Mouse (Mus musculus) embryonic facial prominence, embryonic 15.5 days (tissue): ENCODE data around the gene 1520401A03Rik. TPM values are rescaled to one million over a fixed set of nuclear protein-coding genes. Genes with fewer than 3 reads are reported as not detected.
A peak's percentile ranks its signal among the peaks of the same experiment; 100 is the strongest.

Experiments used
- ATAC-seq: fragments of 200-750 bp; cut with Nextera tagmentation; 2 replicates; pipeline ENCODE4 v1.8.0; 2017; ENCODE audit warnings: low read depth, moderate TSS enrichment; ENCODE audit not compliant: insufficient number of reproducible peaks, low FRiP score, low TSS enrichment
- H3K27ac ChIP-seq: fragments of 300-500 bp; sonication (generic); replicated peaks from 2 replicates; pipeline ENCODE4 v1.5.1; 2015; ENCODE audit warnings: mild to moderate bottlenecking, inconsistent platforms
- H3K27me3 ChIP-seq: fragments of 300-500 bp; sonication (generic); 2 replicates; pipeline ENCODE4 v1.6.1; 2015; ENCODE audit warnings: inconsistent platforms
- H3K36me3 ChIP-seq: fragments of 300-500 bp; sonication (generic); 2 replicates; pipeline ENCODE4 v1.6.1; 2015; ENCODE audit warnings: mild to moderate bottlenecking, inconsistent platforms
- H3K4me1 ChIP-seq: fragments of 300-500 bp; sonication (generic); 2 replicates; pipeline ENCODE4 v1.6.1; 2015; ENCODE audit warnings: inconsistent platforms
- H3K4me2 ChIP-seq: fragments of 300-500 bp; sonication (generic); replicated peaks from 2 replicates; pipeline ENCODE4 v1.6.1; 2015; ENCODE audit warnings: mild to moderate bottlenecking, inconsistent platforms
- H3K4me3 ChIP-seq: fragments of 300-500 bp; sonication (generic); replicated peaks from 2 replicates; pipeline ENCODE4 v1.5.1; 2015; ENCODE audit warnings: mild to moderate bottlenecking, inconsistent platforms
- H3K9ac ChIP-seq: fragments of 300-500 bp; sonication (generic); 2 replicates; pipeline ENCODE4 v1.6.1; 2015; ENCODE audit warnings: inconsistent platforms
- H3K9me3 ChIP-seq: fragments of 300-500 bp; sonication (generic); replicated peaks from 2 replicates; pipeline ENCODE4 v1.6.1; 2016; ENCODE audit warnings: inconsistent platforms
- WGBS: fragments of 180-500 bp; shearing (Covaris S2); methylation state at CpG from one replicate; pipeline ENCODE4 v1.1.7; 2015; 5-methylcytosine and 5-hydroxymethylcytosine counted together
- polyA plus RNA-seq: library from polyadenylated mRNA; unstranded; fragments of >200 nt; fragmentation: Nextera tagmentation; extraction: Ambion mirVana; gene quantifications from 2 replicates; pipeline ENCODE4 v1.2.1, GENCODE M21; 2015

1520401A03Rik gene
- polyA plus RNA-seq, 1 experiment from 2014 or later: 1.1 TPM

GRCm38 (mm10) chr17:23699131-23700077, 23.2 kb downstream of the 1520401A03Rik start:
- Histone ChIP-seq H3K9me3 (no peaks in the 10 kb centered on the region), H3K4me2 (peak overlapping the region; percentile 100), H3K27me3 (peaks cover 39% of the 10 kb centered on the region), H3K27ac (no peak overlapping the region), H3K9ac (peak overlapping the region; percentile 26), H3K4me1 (peaks cover 15% of the 10 kb centered on the region), H3K36me3 (no peaks in the 10 kb centered on the region), H3K4me3 (peak overlapping the region; percentile 61)
- under 1% methylated on average over 98 of the region's 101 CpGs for WGBS
- ATAC-seq: peak; percentile 53; the same call in 1 of the 2 replicates

DNA sequence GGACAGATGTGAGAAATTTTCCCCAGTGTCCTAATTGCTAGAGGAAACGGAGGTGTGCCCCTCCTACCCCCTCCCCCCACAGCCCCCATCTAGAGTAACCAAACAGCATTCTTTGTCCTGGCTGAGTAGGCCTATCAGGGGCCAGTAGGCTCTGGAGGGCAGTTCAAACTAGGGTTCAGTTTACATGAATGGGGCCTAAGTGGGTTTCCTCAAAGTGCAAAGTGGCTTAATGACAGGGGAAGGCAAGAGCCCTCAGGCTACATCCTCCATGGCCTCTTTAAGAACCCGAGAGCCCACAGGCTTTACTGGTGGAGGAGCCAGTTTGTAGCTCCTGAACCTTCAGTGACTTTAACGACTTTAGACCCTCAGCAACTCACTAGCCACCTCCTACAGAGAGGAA, 26.8 kb downstream of the 1520401A03Rik start:
- Histone ChIP-seq H3K4me1 (peaks cover 15% of the 10 kb centered on the region), H3K27me3 (peaks cover 30% of the 10 kb centered on the region), H3K27ac (no peak overlapping the region), H3K9ac (no peak overlapping the region), H3K4me2 (no peak overlapping the region), H3K36me3 (no peaks in the 10 kb centered on the region), H3K4me3 (no peak overlapping the region), H3K9me3 (no peaks in the 10 kb centered on the region)
- ATAC-seq: no peak
- WGBS: 15% methylated on average over 3 of the region's 3 CpGs

- H3K27me3 ChIP-seq: peaks cover 17% of the 10 kb centered on the region
- H3K4me3 ChIP-seq: no peak overlapping the region
- no peaks in the 10 kb centered on the region for H3K9me3 ChIP-seq
- no peak overlapping the region for H3K27ac ChIP-seq
- ATAC-seq: no peak
- no peaks in the 10 kb centered on the region for H3K36me3 ChIP-seq
- 45% methylated on average over 1 of the region's 1 CpGs for WGBS
- peaks cover 5% of the 10 kb centered on the region for H3K4me1 ChIP-seq
- no peak overlapping the region for H3K4me2 ChIP-seq
- no peak overlapping the region for H3K9ac ChIP-seq
These were observed 28.1 kb downstream of the 1520401A03Rik start for GRCm38 (mm10) chr17:23694491-23694890.

- H3K9me3 ChIP-seq: no peaks in the 10 kb centered on the region
- H3K4me2 ChIP-seq: peak within 1 kb of the TSS; percentile 17; the same call in 1 of the 2 replicates
- H3K9ac ChIP-seq: peak within 1 kb of the TSS; percentile 4; the same call in 1 of the 2 replicates
- peaks cover 15% of the 10 kb centered on the region; the same call in 1 of the 2 replicates for H3K4me1 ChIP-seq
- no peaks in the 10 kb centered on the region for H3K36me3 ChIP-seq
- 13% methylated on average over 15 of the region's 15 CpGs for WGBS
- peak within 1 kb of the TSS; percentile 24 for H3K4me3 ChIP-seq
- no peak within 1 kb of the TSS for H3K27ac ChIP-seq
- ATAC-seq: peak; percentile 87
- peaks cover 55% of the 10 kb centered on the region for H3K27me3 ChIP-seq
These were observed 38.5 kb downstream of the 1520401A03Rik start, which contains the start of gene Cldn9 for GRCm38 (mm10) chr17:23683856-23684672. TSS of gene Cldn9 (minus strand) at chr17:23684026.

GRCm38 (mm10) chr17:23683226-23683625, 39.4 kb downstream of the 1520401A03Rik start:
- 22% methylated on average over 15 of the region's 15 CpGs for WGBS
- Histone ChIP-seq H3K9ac (peak overlapping the region; percentile 4; the same call in 1 of the 2 replicates), H3K4me2 (peak overlapping the region; percentile 17; the same call in 1 of the 2 replicates)

GRCm38 (mm10) chr17:23682530-23682929, 40.1 kb downstream of the 1520401A03Rik start:
- 69% methylated on average over 3 of the region's 3 CpGs for WGBS
- peaks cover 64% of the 10 kb centered on the region for H3K27me3 ChIP-seq
- no peak overlapping the region for H3K27ac ChIP-seq
- peaks cover 19% of the 10 kb centered on the region; the same call in 1 of the 2 replicates for H3K4me1 ChIP-seq
- peak overlapping the region; percentile 24; the same call in 1 of the 2 replicates for H3K4me3 ChIP-seq
- no peak overlapping the region for H3K4me2 ChIP-seq
- ATAC-seq: no peak
- H3K9me3 ChIP-seq: no peaks in the 10 kb centered on the region
- H3K36me3 ChIP-seq: no peaks in the 10 kb centered on the region
- no peak overlapping the region for H3K9ac ChIP-seq

More at GRCm38 (mm10) chr17:23683226-23683625, 39.4 kb downstream of the 1520401A03Rik start:
- peak; percentile 22; the same call in 1 of the 2 replicates for ATAC-seq
- H3K4me3 ChIP-seq: peak overlapping the region; percentile 24
- no peaks in the 10 kb centered on the region for H3K9me3 ChIP-seq
- H3K27ac ChIP-seq: no peak overlapping the region
- H3K4me1 ChIP-seq: peaks cover 15% of the 10 kb centered on the region; the same call in 1 of the 2 replicates
- peaks cover 63% of the 10 kb centered on the region for H3K27me3 ChIP-seq
- H3K36me3 ChIP-seq: no peaks in the 10 kb centered on the region

GRCm38 (mm10) chr17:23682092-23682491, 40.5 kb downstream of the 1520401A03Rik start:
- H3K4me1 ChIP-seq: peaks cover 21% of the 10 kb centered on the region; the same call in 1 of the 2 replicates
- no peak overlapping the region for H3K9ac ChIP-seq
- no peaks in the 10 kb centered on the region for H3K9me3 ChIP-seq
- H3K4me3 ChIP-seq: no peak overlapping the region
- H3K4me2 ChIP-seq: no peak overlapping the region
- H3K27ac ChIP-seq: no peak overlapping the region
- WGBS: 57% methylated on average over 4 of the region's 4 CpGs
- no peaks in the 10 kb centered on the region for H3K36me3 ChIP-seq
- no peak for ATAC-seq
- peaks cover 64% of the 10 kb centered on the region for H3K27me3 ChIP-seq

GRCm38 (mm10) chr17:23681086-23681485, 41.5 kb downstream of the 1520401A03Rik start:
- Histone ChIP-seq H3K4me3 (no peak overlapping the region), H3K9me3 (no peaks in the 10 kb centered on the region), H3K4me1 (peaks cover 28% of the 10 kb centered on the region), H3K27ac (no peak overlapping the region), H3K4me2 (no peak overlapping the region), H3K36me3 (no peaks in the 10 kb centered on the region), H3K27me3 (peaks cover 64% of the 10 kb centered on the region), H3K9ac (no peak overlapping the region)
- no peak for ATAC-seq
- 75% methylated on average over 10 of the region's 10 CpGs for WGBS

DNA sequence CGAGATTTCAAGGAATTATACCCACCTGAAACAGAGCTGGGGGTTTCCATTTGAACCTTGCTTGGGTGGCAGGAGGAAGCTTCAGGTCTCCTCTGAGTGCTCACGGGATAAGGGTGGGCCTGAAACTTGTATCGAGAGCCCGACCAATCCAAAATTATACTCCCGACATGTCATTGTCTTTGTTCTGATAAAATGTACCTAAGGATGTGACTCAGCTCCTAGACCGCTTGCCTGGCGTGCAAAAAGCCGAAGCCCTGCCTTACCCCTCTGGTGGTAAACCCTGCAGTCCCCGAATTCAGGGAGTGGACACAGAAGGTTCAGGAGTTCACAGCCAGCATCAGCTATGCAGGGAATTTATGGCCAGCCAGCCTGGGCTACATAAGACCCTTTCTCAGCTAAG, 42.2 kb downstream of the 1520401A03Rik start:
- peaks cover 36% of the 10 kb centered on the region for H3K4me1 ChIP-seq
- H3K9ac ChIP-seq: no peak overlapping the region
- peaks cover 64% of the 10 kb centered on the region for H3K27me3 ChIP-seq
- H3K9me3 ChIP-seq: no peaks in the 10 kb centered on the region
- H3K36me3 ChIP-seq: no peaks in the 10 kb centered on the region
- 73% methylated on average over 9 of the region's 9 CpGs for WGBS
- no peak overlapping the region for H3K27ac ChIP-seq
- no peak overlapping the region for H3K4me3 ChIP-seq
- no peak overlapping the region for H3K4me2 ChIP-seq
- ATAC-seq: no peak

DNA sequence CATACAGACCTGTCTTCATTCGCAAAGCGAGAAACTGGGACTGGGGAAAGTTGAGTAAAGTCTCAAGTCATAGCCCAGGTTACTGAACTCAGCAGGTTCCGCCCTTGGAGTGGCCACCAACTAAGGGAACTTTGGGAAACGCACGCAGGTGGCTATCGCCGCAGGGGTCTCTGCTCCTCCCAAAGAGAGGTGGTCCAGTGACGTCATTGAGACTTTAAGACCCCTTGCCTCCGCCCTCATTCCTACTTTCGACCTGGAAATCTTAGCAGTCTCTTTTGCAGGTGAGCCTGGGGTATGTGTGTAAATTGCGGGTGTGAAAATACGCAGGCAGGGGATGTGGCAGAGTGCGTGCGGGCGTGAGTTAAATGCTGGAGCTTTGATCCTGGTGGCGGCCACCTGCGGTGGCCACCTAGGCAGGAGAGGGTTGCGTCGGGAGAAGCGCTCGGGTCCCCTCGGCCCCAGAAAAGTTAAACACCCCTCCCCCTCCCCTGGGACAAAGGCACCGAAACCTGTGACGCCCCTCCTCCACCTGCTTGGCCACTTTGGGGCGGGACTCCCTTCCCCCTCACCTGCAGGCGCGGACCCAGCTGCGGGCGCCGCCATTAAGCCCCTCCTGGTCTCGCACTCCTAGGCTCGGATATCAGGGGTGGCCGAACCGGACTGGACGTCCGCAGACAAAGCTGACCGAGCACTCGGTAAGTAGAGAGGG, 43.3 kb downstream of the 1520401A03Rik start, which contains the start of gene Cldn6:
Gene Cldn6, plus strand, starts transcription at position 123 of the 709 bp plus-strand sequence.
- peak within 1 kb of the TSS; percentile 28 for H3K4me3 ChIP-seq
- no peak within 1 kb of the TSS for H3K27ac ChIP-seq
- no peaks in the 10 kb centered on the region for H3K36me3 ChIP-seq
- no peak for ATAC-seq
- H3K27me3 ChIP-seq: peaks cover 61% of the 10 kb centered on the region
- peak within 1 kb of the TSS; percentile 44 for H3K4me2 ChIP-seq
- 2% methylated on average over 38 of the region's 38 CpGs for WGBS
- H3K9me3 ChIP-seq: no peaks in the 10 kb centered on the region
- H3K9ac ChIP-seq: no peak within 1 kb of the TSS; the same call in 1 of the 2 replicates
- H3K4me1 ChIP-seq: peaks cover 46% of the 10 kb centered on the region
